Mouse (Mus musculus) small intestine, adult 2 months (tissue): ENCODE measurements around the gene Dnajc2.

Experiments used
- CTCF ChIP-seq: fragments of 200-500 bp; IDR thresholded peaks from 2 replicates; pipeline ENCODE4 v1.5.1; 2012; ENCODE audit warnings: low read depth, mild to moderate bottlenecking, control low read depth, inconsistent platforms, low read length, moderate library complexity, mixed read lengths; ENCODE audit not compliant: insufficient replicate concordance, insufficient read length; ENCODE audit errors: extremely low read depth
- POLR2A ChIP-seq: fragments of 200-500 bp; IDR thresholded peaks from 2 replicates; pipeline ENCODE4 v1.6.1; 2012; ENCODE audit warnings: low read depth, mild to moderate bottlenecking, control low read depth, inconsistent platforms, low read length, moderate library complexity

- no peak for TF ChIP-seq POLR2A
- TF ChIP-seq CTCF = peak; percentile 77; the same call in 1 of the 2 replicates
Observed at GRCm38 (mm10) chr5:21735584-21735983, 49.5 kb downstream of the Dnajc2 start.
